Mouse (Mus musculus) macrophage (primary cell): ENCODE measurements at regions not wholly inside any gene's neighbourhood (a gene's known extent, or its start where the extent isn't known, plus 50 kb on each side); places are given as distances from the start of the nearest gene placed in this dataset.

Source experiments
- H3K27ac ChIP-seq: fragments of 350-480 bp; formaldehyde crosslinking; 2 replicates; pipeline ENCODE4 v1.9.0; 2021
- H3K36me3 ChIP-seq: fragments of 350-480 bp; formaldehyde crosslinking; 2 replicates; pipeline ENCODE4 v1.9.0; 2021; ENCODE audit errors: inconsistent target
- H3K4me3 ChIP-seq: fragments of 350-480 bp; formaldehyde crosslinking; 2 replicates; pipeline ENCODE4 v1.9.0; 2021; ENCODE audit errors: inconsistent target
- H3K79me2 ChIP-seq: fragments of 350-480 bp; formaldehyde crosslinking; 2 replicates; pipeline ENCODE4 v1.9.0; 2021; ENCODE audit errors: inconsistent target
- WGBS: methylation state at CpG from one replicate; pipeline ENCODE4 v1.1.7; 2026; ENCODE audit warnings: inconsistent platforms; ENCODE audit not compliant: missing documents; 5-methylcytosine and 5-hydroxymethylcytosine counted together

GRCm38 (mm10) chr16:7549568-7549967, 875.4 kb downstream of the Tmem114 start:
- Histone ChIP-seq H3K4me3 (no peak overlapping the region), H3K36me3 (no peaks in the 10 kb centered on the region), H3K79me2 (no peaks in the 10 kb centered on the region), H3K27ac (no peak overlapping the region)
- WGBS, result 90% methylated on average over 1 of the region's 1 CpGs

GRCm38 (mm10) chr16:7544067-7544466, 880.9 kb downstream of the Tmem114 start:
- H3K79me2 ChIP-seq, result no peaks in the 10 kb centered on the region
- H3K4me3 ChIP-seq, result no peak overlapping the region
- WGBS, result 31% methylated on average over 2 of the region's 4 CpGs
- H3K27ac ChIP-seq, result peak overlapping the region; percentile 34
- H3K36me3 ChIP-seq, result no peaks in the 10 kb centered on the region

- H3K4me3 ChIP-seq, result no peak overlapping the region
- H3K36me3 ChIP-seq, result no peaks in the 10 kb centered on the region
- H3K79me2 ChIP-seq, result no peaks in the 10 kb centered on the region
- H3K27ac ChIP-seq, result no peak overlapping the region
- WGBS, result 100% methylated on average over 2 of the region's 2 CpGs
These were observed 895.1 kb downstream of the Tmem114 start for GRCm38 (mm10) chr16:7529811-7530210.

GRCm38 (mm10) chr16:7528963-7529362, 896.0 kb downstream of the Tmem114 start:
- no peaks in the 10 kb centered on the region for H3K79me2 ChIP-seq
- no peak overlapping the region for H3K27ac ChIP-seq
- no peak overlapping the region for H3K4me3 ChIP-seq
- WGBS, result 70% methylated on average over 5 of the region's 5 CpGs
- H3K36me3 ChIP-seq, result no peaks in the 10 kb centered on the region

GRCm38 (mm10) chr16:7527923-7528776, 896.8 kb downstream of the Tmem114 start:
- 83% methylated on average over 6 of the region's 6 CpGs for WGBS
- no peaks in the 10 kb centered on the region for H3K79me2 ChIP-seq
- no peaks in the 10 kb centered on the region for H3K36me3 ChIP-seq
- H3K27ac ChIP-seq, result no peak overlapping the region
- H3K4me3 ChIP-seq, result no peak overlapping the region

- Histone ChIP-seq H3K36me3 (no peaks in the 10 kb centered on the region), H3K27ac (no peak overlapping the region), H3K4me3 (no peak overlapping the region), H3K79me2 (no peaks in the 10 kb centered on the region)
- WGBS, result 94% methylated on average over 2 of the region's 2 CpGs
These were observed 906.2 kb downstream of the Tmem114 start for GRCm38 (mm10) chr16:7518711-7519110.
